Mouse (Mus musculus) cerebellum, adult 2 months (tissue): ENCODE data around the gene Ube4b. TPM values are rescaled to one million over a fixed set of nuclear protein-coding genes. Genes with fewer than 3 reads are reported as not detected.

ENCODE experiments used
- DNase-seq, 2 experiments: peaks; one replicate each; pipeline ENCODE4 v3.0.0; 2021
- H3K27ac ChIP-seq: fragments of 200-500 bp; 2 replicates; pipeline ENCODE4 v1.5.1; 2012; ENCODE audit warnings: low read length, control low read depth, inconsistent platforms; ENCODE audit not compliant: insufficient read depth
- H3K27me3 ChIP-seq: fragments of 200-500 bp; 2 replicates; pipeline ENCODE4 v1.6.1; 2012; ENCODE audit warnings: inconsistent platforms, mild to moderate bottlenecking, low read length, moderate library complexity; ENCODE audit not compliant: control insufficient read depth, insufficient read depth
- H3K4me1 ChIP-seq: fragments of 200-500 bp; 2 replicates; pipeline ENCODE4 v1.6.1; 2011; ENCODE audit warnings: low read length; ENCODE audit not compliant: control insufficient read depth, insufficient read depth
- H3K4me3 ChIP-seq: fragments of 200-500 bp; replicated peaks from 2 replicates; pipeline ENCODE3; 2011; ENCODE audit warnings: mild to moderate bottlenecking, low read depth, low read length, control low read depth; ENCODE audit not compliant: insufficient read depth
- CTCF ChIP-seq: fragments of 200-500 bp; IDR thresholded peaks from 2 replicates; pipeline ENCODE4 v1.5.1; 2011; ENCODE audit warnings: low read depth, mild to moderate bottlenecking, control low read depth, low read length, moderate library complexity, borderline replicate concordance; ENCODE audit not compliant: insufficient read depth
- POLR2A ChIP-seq: fragments of 200-500 bp; IDR thresholded peaks from 2 replicates; pipeline ENCODE4 v1.6.1; 2011; ENCODE audit warnings: low read length, control low read depth, borderline replicate concordance; ENCODE audit not compliant: insufficient read depth
- WGBS: fragments of 180-500 bp; shearing (Covaris S2); methylation state at CpG from one replicate; pipeline ENCODE4 v1.1.7; 2018; 5-methylcytosine and 5-hydroxymethylcytosine counted together
- polyA plus RNA-seq: library from polyadenylated mRNA; depleted of rRNA; stranded (reverse); fragments of >200 nt; gene quantifications from 2 replicates; pipeline ENCODE4 v1.2.3, GENCODE M21; 2012

Ube4b gene
- polyA plus RNA-seq, 1 experiment, result 132 TPM

- Histone ChIP-seq H3K4me1 (peaks cover 27% of the 10 kb centered on the region), H3K27me3 (no peaks in the 10 kb centered on the region), H3K4me3 (no peak overlapping the region), H3K27ac (no peak overlapping the region)
- TF ChIP-seq POLR2A (no peak), CTCF (no peak)
- 30% methylated on average over 3 of the region's 3 CpGs for WGBS
- no peak for DNase-seq
These were observed 124.4 kb downstream of the Ube4b start for GRCm38 (mm10) chr4:149302136-149302535.

DNA sequence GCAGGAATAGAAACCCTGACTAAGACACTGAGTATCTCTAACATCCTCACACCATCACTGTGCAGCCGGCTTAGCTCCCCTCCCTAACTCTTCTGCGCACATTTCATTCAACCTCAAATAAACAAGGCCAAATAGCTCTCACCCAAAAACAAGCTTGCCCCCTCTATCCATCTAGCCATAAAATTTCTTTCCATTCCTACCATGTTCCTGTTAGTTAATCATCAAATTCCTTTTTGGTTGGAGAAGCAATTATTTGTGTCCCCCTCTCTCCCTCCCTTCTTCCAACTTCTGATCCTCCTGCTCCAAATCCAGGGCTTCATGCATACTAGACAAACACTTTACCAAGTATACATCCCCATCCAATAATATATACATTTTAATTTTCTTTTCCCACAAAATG is 130.0 kb downstream of the Ube4b start:
- H3K27ac ChIP-seq, result no peak overlapping the region
- no peaks in the 10 kb centered on the region for H3K27me3 ChIP-seq
- 53% methylated on average over 2 of the region's 2 CpGs for WGBS
- TF ChIP-seq CTCF (no peak), POLR2A (no peak)
- peaks cover 23% of the 10 kb centered on the region for H3K4me1 ChIP-seq
- no peak for DNase-seq
- no peak overlapping the region for H3K4me3 ChIP-seq

- WGBS, result 3% methylated on average over 5 of the region's 5 CpGs
- Histone ChIP-seq H3K27me3 (no peaks in the 10 kb centered on the region), H3K4me1 (peaks cover 18% of the 10 kb centered on the region), H3K27ac (peak overlapping the region; percentile 71; the same call in 1 of the 2 replicates), H3K4me3 (no peak overlapping the region)
- DNase-seq, result peak; percentile 62 to 78
- no peak for TF ChIP-seq CTCF
- no peak for TF ChIP-seq POLR2A
These were observed 133.6 kb downstream of the Ube4b start for GRCm38 (mm10) chr4:149292984-149293383.

- no peak overlapping the region for H3K4me3 ChIP-seq
- TF ChIP-seq CTCF (0 out of 2 replicates have a peak, but pooled peaks have one; percentile 8), POLR2A (no peak)
- no peak overlapping the region for H3K27ac ChIP-seq
- DNase-seq, result no peak
- WGBS, result 13% methylated on average over 9 of the region's 9 CpGs
- no peaks in the 10 kb centered on the region for H3K27me3 ChIP-seq
- peaks cover 24% of the 10 kb centered on the region for H3K4me1 ChIP-seq
These were observed 135.5 kb downstream of the Ube4b start for GRCm38 (mm10) chr4:149291061-149291460.

GRCm38 (mm10) chr4:149290157-149290750 is 136.3 kb downstream of the Ube4b start:
- no peak for DNase-seq
- Histone ChIP-seq H3K4me3 (no peak overlapping the region), H3K4me1 (peaks cover 23% of the 10 kb centered on the region), H3K27me3 (no peaks in the 10 kb centered on the region), H3K27ac (no peak overlapping the region)
- TF ChIP-seq POLR2A (no peak), CTCF (no peak)
- 77% methylated on average over 7 of the region's 7 CpGs for WGBS

DNA sequence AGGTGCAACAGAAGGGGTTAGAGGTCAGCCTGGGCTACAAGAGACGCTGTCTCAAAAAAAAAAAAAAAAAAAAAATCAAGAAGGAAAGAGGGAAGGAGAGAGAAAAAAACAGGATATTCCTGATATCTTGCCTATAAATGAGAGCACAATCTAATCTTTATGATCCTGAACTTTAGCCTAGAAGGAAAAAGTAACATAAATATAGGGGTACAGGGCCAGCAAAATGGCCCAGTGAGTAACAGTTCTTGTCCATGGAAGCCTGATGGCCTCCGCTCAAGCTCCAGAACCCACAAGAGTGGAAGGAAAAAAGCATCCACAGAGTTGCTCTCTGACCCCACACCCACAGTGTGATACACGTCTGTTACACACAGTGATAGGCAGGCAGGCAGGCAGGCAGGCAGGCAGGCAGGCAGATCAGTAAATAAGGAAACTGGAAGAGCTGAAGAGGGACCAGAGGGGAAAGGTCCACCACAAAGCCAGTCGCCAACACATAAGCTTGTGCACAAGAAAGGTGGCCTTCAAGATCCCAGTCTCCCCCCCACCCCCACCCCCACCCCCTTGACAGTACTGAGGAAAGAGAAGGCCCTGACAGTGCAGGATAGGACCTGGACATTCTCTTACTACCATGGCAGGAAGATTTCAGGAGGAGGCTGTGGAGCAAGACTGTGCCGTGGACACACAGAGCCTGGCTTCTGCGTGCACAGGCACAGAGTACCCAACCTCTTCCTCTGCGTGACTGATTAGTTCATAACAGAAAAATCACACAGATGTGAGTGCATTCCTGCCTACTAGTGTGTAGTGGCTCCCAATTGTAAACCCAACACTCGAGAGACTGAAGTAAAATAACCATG is 140.0 kb downstream of the Ube4b start:
- H3K4me1 ChIP-seq, result peaks cover 21% of the 10 kb centered on the region
- peak overlapping the region; percentile 71; the same call in 1 of the 2 replicates for H3K27ac ChIP-seq
- no peak overlapping the region for H3K4me3 ChIP-seq
- no peak for DNase-seq
- WGBS, result 43% methylated on average over 8 of the region's 8 CpGs
- no peak for TF ChIP-seq POLR2A
- no peak for TF ChIP-seq CTCF
- H3K27me3 ChIP-seq, result no peaks in the 10 kb centered on the region

DNA sequence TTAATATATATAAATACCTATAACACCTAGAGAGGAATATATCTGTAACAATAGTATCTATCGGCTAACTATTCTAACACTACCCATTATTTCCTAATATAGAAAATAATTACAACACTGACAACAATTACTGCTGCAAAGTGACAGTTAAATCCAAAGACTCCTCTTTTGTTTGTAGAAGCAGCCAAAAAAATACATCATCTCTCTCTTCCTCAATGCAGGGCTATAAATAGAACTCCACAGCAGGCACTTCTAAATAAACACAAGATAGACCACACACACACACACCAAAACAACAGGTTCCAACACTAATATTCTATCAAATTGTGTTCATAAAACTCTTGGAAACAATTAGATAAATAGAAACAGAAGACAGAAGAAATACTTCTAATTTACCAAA is 140.9 kb downstream of the Ube4b start:
- Histone ChIP-seq H3K4me1 (peaks cover 16% of the 10 kb centered on the region), H3K4me3 (no peak overlapping the region), H3K27me3 (no peaks in the 10 kb centered on the region), H3K27ac (no peak overlapping the region)
- WGBS, result 14% methylated on average over 1 of the region's 1 CpGs
- DNase-seq, result no peak
- TF ChIP-seq CTCF, result no peak
- no peak for TF ChIP-seq POLR2A

GRCm38 (mm10) chr4:149283018-149283417 is 143.5 kb downstream of the Ube4b start:
- Histone ChIP-seq H3K4me1 (peaks cover 27% of the 10 kb centered on the region), H3K27me3 (no peaks in the 10 kb centered on the region), H3K27ac (0 out of 2 replicates have a peak overlapping the region, but pooled peaks have one; percentile 27), H3K4me3 (no peak overlapping the region)
- 74% methylated on average over 3 of the region's 3 CpGs for WGBS
- TF ChIP-seq CTCF (no peak), POLR2A (no peak)
- no peak for DNase-seq
